Mouse (Mus musculus): ENCODE measurements around the gene Igf1r. TPM values are rescaled to one million over a fixed set of nuclear protein-coding genes. Genes with fewer than 3 reads are reported as not detected.

Igf1r gene
- total and polyA plus RNA-seq, 2 experiments from 2014 or later, result 12.1 to 40.3 TPM

GRCm38 (mm10) chr7:68097081-68097836, 144.6 kb downstream of the Igf1r start:
- Histone ChIP-seq H3K4me2 (ENCODE audit: low read depth, low read length, poor library complexity, severe bottlenecking) (no peak overlapping the region), H3K9ac (replicated peaks; ENCODE audit: low read length, poor library complexity, severe bottlenecking) (no peak overlapping the region), H3K36me3 (ENCODE audit: insufficient read depth, low read length) (no peaks in the 10 kb centered on the region), H3K4me3 (ENCODE audit: low read depth, low read length) (no peak overlapping the region), H3K27ac (ENCODE audit: low read depth, low read length) (no peak overlapping the region), H3K4me1 (ENCODE audit: insufficient read depth, low read length) (no peaks in the 10 kb centered on the region), H3K9me3 (ENCODE audit: low read length) (no peaks in the 10 kb centered on the region), H3K27me3 (ENCODE audit: insufficient read depth, low read length) (no peaks in the 10 kb centered on the region)
- WGBS, result 89% methylated on average over 7 of the region's 7 CpGs
- no peak for TF ChIP-seq CTCF (IDR thresholded peaks at IDR 0.05)
- no peak for ATAC-seq (ENCODE audit: low FRiP score)
- DNase-seq (ENCODE audit: low spot score), result no peak

DNA sequence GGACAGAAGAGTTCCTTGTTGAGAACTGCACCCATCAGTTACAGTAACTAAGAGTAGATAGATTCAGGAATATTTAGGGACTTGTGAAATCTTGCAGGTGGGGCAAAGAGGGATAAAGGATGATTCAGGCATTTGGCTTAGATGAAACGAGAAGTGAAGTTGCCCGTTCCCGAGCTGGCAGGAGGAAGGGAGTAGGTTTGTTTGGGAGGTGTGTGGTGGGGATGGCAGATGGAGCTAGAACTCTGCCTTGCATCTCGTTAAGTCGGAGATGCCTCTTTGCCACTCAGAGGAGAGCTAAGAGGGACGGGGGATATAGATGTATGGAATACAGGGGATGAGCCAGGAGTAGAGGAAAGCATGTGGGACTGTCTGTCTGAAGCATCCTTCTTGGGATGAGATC, 145.5 kb downstream of the Igf1r start:
- no peak overlapping the region for H3K4me3 ChIP-seq (ENCODE audit: low read depth, low read length)
- H3K9ac ChIP-seq (replicated peaks; ENCODE audit: low read length, poor library complexity, severe bottlenecking), result no peak overlapping the region
- TF ChIP-seq CTCF (IDR thresholded peaks at IDR 0.05), result no peak
- ATAC-seq (ENCODE audit: low FRiP score) (no peak), DNase-seq (ENCODE audit: low spot score) (no peak)
- H3K36me3 ChIP-seq (ENCODE audit: insufficient read depth, low read length), result no peaks in the 10 kb centered on the region
- 96% methylated on average over 6 of the region's 6 CpGs for WGBS
- no peak overlapping the region for H3K27ac ChIP-seq (ENCODE audit: low read depth, low read length)
- no peaks in the 10 kb centered on the region for H3K9me3 ChIP-seq (ENCODE audit: low read length)
- H3K4me1 ChIP-seq (ENCODE audit: insufficient read depth, low read length), result no peaks in the 10 kb centered on the region
- H3K4me2 ChIP-seq (ENCODE audit: low read depth, low read length, poor library complexity, severe bottlenecking), result no peak overlapping the region
- H3K27me3 ChIP-seq (ENCODE audit: insufficient read depth, low read length), result no peaks in the 10 kb centered on the region

GRCm38 (mm10) chr7:68100388-68100787, 147.8 kb downstream of the Igf1r start:
- Histone ChIP-seq H3K4me2 (ENCODE audit: low read depth, low read length, poor library complexity, severe bottlenecking) (no peak overlapping the region), H3K36me3 (ENCODE audit: insufficient read depth, low read length) (no peaks in the 10 kb centered on the region), H3K27ac (ENCODE audit: low read depth, low read length) (no peak overlapping the region), H3K9ac (replicated peaks; ENCODE audit: low read length, poor library complexity, severe bottlenecking) (no peak overlapping the region), H3K9me3 (ENCODE audit: low read length) (no peaks in the 10 kb centered on the region), H3K4me3 (ENCODE audit: low read depth, low read length) (no peak overlapping the region), H3K4me1 (ENCODE audit: insufficient read depth, low read length) (no peaks in the 10 kb centered on the region), H3K27me3 (ENCODE audit: insufficient read depth, low read length) (no peaks in the 10 kb centered on the region)
- 81% methylated on average over 10 of the region's 10 CpGs for WGBS
- TF ChIP-seq CTCF (IDR thresholded peaks at IDR 0.05), result no peak
- no peak for DNase-seq (ENCODE audit: low spot score)
- no peak for ATAC-seq (ENCODE audit: low FRiP score)

GRCm38 (mm10) chr7:68102456-68103177, 150.0 kb downstream of the Igf1r start:
- no peak overlapping the region for H3K4me3 ChIP-seq (ENCODE audit: low read depth, low read length)
- 56% methylated on average over 15 of the region's 15 CpGs for WGBS
- no peaks in the 10 kb centered on the region for H3K36me3 ChIP-seq (ENCODE audit: insufficient read depth, low read length)
- H3K9ac ChIP-seq (replicated peaks; ENCODE audit: low read length, poor library complexity, severe bottlenecking), result no peak overlapping the region
- no peak overlapping the region for H3K27ac ChIP-seq (ENCODE audit: low read depth, low read length)
- H3K4me2 ChIP-seq (ENCODE audit: low read depth, low read length, poor library complexity, severe bottlenecking), result no peak overlapping the region
- ATAC-seq (ENCODE audit: low FRiP score) (peak; percentile 86), DNase-seq (ENCODE audit: low spot score) (peak; percentile 76)
- H3K9me3 ChIP-seq (ENCODE audit: low read length), result no peaks in the 10 kb centered on the region
- no peak for TF ChIP-seq CTCF (IDR thresholded peaks at IDR 0.05)
- no peaks in the 10 kb centered on the region for H3K4me1 ChIP-seq (ENCODE audit: insufficient read depth, low read length)
- no peaks in the 10 kb centered on the region for H3K27me3 ChIP-seq (ENCODE audit: insufficient read depth, low read length)

DNA sequence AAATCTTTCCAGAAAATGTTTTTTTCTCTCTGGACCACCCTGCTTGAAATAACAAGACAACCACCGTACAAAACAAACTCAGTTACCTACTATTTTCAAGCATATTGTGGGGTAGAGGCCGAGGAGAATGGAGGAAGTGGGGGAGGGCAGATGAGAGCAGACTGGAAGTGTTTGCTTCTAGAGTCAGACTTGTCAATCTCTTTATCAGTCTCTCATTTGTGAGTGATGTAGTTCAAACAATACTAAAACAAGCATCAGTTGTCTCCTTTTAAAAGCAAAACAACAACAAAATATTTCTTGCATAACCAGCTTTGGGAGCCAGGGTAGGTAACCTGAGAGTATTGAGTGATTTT, 150.5 kb downstream of the Igf1r start:
- H3K4me2 ChIP-seq (ENCODE audit: low read depth, low read length, poor library complexity, severe bottlenecking), result no peak overlapping the region
- ATAC-seq (ENCODE audit: low FRiP score) (no peak), DNase-seq (ENCODE audit: low spot score) (no peak)
- no peaks in the 10 kb centered on the region for H3K4me1 ChIP-seq (ENCODE audit: insufficient read depth, low read length)
- WGBS, result 39% methylated on average over 2 of the region's 2 CpGs
- no peaks in the 10 kb centered on the region for H3K27me3 ChIP-seq (ENCODE audit: insufficient read depth, low read length)
- H3K4me3 ChIP-seq (ENCODE audit: low read depth, low read length), result no peak overlapping the region
- no peaks in the 10 kb centered on the region for H3K9me3 ChIP-seq (ENCODE audit: low read length)
- H3K36me3 ChIP-seq (ENCODE audit: insufficient read depth, low read length), result no peaks in the 10 kb centered on the region
- H3K9ac ChIP-seq (replicated peaks; ENCODE audit: low read length, poor library complexity, severe bottlenecking), result no peak overlapping the region
- no peak overlapping the region for H3K27ac ChIP-seq (ENCODE audit: low read depth, low read length)
- no peak for TF ChIP-seq CTCF (IDR thresholded peaks at IDR 0.05)

DNA sequence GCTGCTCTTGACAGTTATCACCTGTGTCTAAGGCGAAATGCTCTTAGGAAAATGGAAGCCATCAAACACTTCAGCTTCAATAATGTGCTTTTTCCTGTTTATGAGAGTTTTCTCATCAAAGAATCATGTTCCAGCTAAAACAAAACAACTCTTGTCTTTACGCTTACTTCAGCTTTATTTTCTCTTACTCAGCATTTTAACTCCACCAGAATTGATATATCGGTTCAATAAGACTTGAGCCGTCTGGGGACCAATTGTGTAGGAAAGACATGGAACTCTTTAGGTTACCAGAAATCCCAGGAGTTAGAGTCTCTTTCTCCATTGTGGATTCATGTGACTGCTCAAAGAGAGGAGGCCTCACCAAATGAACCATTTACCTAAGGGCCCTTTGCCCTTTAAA, 158.9 kb downstream of the Igf1r start:
- Histone ChIP-seq H3K9me3 (ENCODE audit: low read length) (no peaks in the 10 kb centered on the region), H3K4me1 (ENCODE audit: insufficient read depth, low read length) (no peaks in the 10 kb centered on the region), H3K4me2 (ENCODE audit: low read depth, low read length, poor library complexity, severe bottlenecking) (no peak overlapping the region), H3K9ac (replicated peaks; ENCODE audit: low read length, poor library complexity, severe bottlenecking) (no peak overlapping the region), H3K27me3 (ENCODE audit: insufficient read depth, low read length) (no peaks in the 10 kb centered on the region), H3K27ac (ENCODE audit: low read depth, low read length) (no peak overlapping the region), H3K36me3 (ENCODE audit: insufficient read depth, low read length) (no peaks in the 10 kb centered on the region), H3K4me3 (ENCODE audit: low read depth, low read length) (no peak overlapping the region)
- TF ChIP-seq CTCF (IDR thresholded peaks at IDR 0.05), result no peak
- 93% methylated on average over 4 of the region's 4 CpGs for WGBS
- ATAC-seq (ENCODE audit: low FRiP score), result no peak
- no peak for DNase-seq (ENCODE audit: low spot score)
